Mouse (Mus musculus) liver (tissue): ENCODE results near the gene Abo.

Source experiments
- DNase-seq: peaks from one replicate; pipeline ENCODE4 v3.0.0-alpha.2; 2020; ENCODE audit warnings: mixed read lengths

Gene Abo

DNA sequence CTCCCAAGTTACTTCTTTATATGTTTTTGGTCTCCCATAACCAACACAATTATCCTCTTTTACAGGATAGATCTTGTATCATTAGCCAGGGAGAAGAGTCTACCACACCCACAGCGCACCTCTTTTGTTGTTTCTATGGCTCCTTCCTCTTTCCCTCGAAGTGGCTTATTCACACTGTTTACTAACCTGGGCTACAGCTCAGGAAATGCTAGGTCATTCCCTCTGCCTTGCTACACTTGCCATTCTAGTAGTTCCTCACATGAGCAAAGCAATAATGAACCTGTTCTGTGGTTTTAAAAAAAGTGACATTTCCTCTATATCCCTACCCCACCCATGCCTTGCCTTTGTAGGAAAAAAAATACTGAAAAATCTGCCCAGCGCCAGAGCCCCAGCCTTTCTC, 1.9 kb downstream of the Abo start:
- no peak for DNase-seq

DNA sequence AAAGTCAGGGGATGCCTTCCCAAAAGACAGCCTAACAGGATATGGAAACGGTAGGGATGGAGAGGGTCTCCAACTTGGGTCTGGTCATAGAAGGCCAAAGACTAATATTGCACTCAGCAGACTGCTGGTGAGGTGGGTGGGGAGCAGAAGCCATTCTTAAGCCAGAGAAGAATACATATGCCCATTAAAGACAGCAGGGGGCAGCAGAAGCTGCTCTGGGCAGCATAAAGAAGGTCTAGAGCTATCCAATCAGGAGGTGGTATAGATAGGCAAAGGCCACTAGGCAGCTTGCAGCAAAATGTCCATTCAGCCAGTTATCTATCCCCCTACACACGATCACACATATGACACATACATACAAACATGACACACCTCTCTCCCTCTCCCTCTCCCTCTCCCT, 17.1 kb downstream of the Abo start:
- DNase-seq = peak; percentile 16

DNA sequence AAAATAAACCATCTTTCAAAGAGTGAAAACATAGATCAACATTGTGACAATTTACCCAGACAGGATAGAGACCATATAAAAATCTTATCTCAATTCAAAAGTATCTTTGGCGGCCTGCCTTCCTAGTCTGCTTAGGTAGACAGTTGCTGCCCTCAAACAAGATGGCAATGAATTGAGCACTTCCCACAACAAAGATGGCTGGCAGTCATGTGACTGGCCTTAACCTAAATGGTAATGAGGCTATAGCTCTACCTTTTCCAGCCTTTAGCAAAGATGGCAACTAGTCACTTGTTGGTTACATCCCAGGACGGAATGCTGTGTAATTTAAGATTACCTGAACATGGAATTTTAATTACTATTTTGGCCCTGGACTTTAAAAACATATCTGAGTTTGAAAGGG, 32.3 kb downstream of the Abo start:
- DNase-seq = no peak

DNA sequence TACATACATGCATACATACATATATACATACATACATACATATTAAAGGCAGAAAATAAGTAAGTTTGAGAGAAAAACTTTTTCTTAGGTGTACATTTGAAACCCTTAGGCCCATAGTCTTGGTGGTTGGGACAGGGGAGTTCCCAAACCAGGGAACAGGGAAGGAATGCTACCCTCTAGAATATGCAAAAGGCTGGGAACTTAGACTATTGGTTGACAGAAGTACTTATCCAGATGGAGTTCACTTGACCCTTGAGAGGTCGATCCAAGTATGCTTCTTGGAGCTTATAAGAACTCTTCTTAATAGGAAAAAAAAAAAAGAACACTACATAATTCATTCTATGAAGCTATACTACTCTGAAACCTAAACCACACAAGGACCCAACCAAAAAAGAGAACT, 36.7 kb downstream of the Abo start:
- no peak for DNase-seq

DNA sequence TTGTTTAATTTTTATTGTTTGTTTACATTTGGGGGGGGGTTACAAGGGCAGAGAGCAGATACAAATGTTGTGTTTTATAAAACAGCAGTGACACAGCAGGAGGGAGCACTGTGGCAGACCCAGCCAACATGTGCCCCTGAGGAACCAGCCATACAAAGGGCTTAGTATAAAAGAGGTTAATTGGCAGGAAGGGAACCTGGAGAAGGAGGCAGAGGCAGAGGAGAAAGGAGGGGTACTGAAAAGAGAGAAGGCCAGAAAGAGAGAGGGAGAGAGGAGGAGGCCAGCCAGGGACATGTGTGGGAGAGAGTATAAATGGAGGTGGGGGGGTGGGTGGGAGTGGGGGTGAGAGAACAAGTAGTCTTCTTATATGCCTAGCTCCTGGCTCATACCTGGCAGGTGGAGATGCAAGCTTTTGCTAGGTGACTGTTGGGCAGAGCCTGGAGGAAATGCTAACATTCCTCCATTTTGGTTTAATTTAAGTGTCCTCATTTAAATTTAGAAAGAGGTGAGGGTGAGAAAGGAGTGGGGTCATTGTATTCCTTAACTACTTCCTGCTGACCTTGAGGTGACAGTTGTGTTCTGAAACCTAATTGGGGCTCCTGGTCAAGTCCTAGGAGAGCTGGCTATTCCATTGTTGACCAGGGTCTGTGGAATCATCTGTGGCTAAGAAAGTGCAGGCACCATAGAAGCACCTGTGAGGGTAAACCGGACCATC, 37.4 kb downstream of the Abo start:
- DNase-seq = no peak
